Comparison of ENCODE assay signal across 18 mouse cellular contexts in the genomic region with DNA sequence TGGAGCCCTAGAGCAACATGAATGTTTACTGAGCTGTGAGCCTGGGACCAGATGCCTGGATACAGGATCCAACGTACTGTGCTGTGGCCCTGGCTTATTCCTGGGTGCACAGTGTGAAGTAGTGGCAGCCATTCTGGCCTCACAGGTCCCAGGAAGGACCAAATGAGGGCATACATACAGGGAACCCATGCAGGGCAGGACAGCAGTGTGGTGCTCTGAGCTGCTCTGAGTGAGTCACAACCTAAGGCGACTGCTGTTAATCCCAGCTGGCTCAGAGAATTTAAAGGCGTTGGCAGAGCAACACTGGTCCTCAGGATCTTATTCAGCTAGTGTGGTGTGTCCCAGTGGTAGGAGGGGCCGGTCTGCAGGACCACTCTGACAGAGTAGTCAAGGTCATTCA. TPM values are rescaled to one million over a fixed set of nuclear protein-coding genes. Genes with fewer than 3 reads are reported as not detected.
DNase-seq lines count a peak whose midpoint lies in the region; ATAC-seq and TF ChIP-seq lines count a peak whose summit lies in the region.
"Had no signal": no experiment of that assay in that cellular context is flagged by ENCODE, and none has a peak within 500 bp of the region (broad histone marks: within the 10 kb centered on the region; RNA-seq: fewer than 3 reads in every experiment).

No protein-coding gene starts in this region.

- no peak overlapping the region for H3K9ac ChIP-seq in forebrain, embryonic 16.5 days (replicated peaks; ENCODE audit: low read depth, low read length)
- no peak overlapping the region for H3K9ac ChIP-seq in forebrain, embryonic 11.5 days (ENCODE audit: low read length)
- H3K9ac ChIP-seq in hindbrain, embryonic 11.5 days (ENCODE audit: low read depth, low read length) = no peak overlapping the region
- H3K9ac ChIP-seq: embryonic facial prominence, embryonic 15.5 days; midbrain, embryonic 15.5 days had no signal

- H3K9me3 ChIP-seq in forebrain, embryonic 16.5 days (ENCODE audit: control insufficient read depth, low read length) = no peaks in the 10 kb centered on the region
- no peaks in the 10 kb centered on the region for H3K9me3 ChIP-seq in forebrain, embryonic 11.5 days (ENCODE audit: control insufficient read depth, low read length)
- H3K9me3 ChIP-seq in hindbrain, embryonic 10.5 days = no peaks in the 10 kb centered on the region
- H3K9me3 ChIP-seq in hindbrain, embryonic 11.5 days (ENCODE audit: control insufficient read depth, low read length) = no peaks in the 10 kb centered on the region
- H3K9me3 ChIP-seq: embryonic facial prominence, embryonic 15.5 days; midbrain, embryonic 15.5 days had no signal

- H3K36me3 ChIP-seq in forebrain, embryonic 16.5 days (ENCODE audit: control insufficient read depth, insufficient read depth) = no peaks in the 10 kb centered on the region
- H3K36me3 ChIP-seq in forebrain, embryonic 11.5 days (ENCODE audit: control insufficient read depth, insufficient read depth, low read length) = no peaks in the 10 kb centered on the region
- no peaks in the 10 kb centered on the region for H3K36me3 ChIP-seq in hindbrain, embryonic 10.5 days
- no peaks in the 10 kb centered on the region for H3K36me3 ChIP-seq in hindbrain, embryonic 11.5 days (ENCODE audit: control insufficient read depth, insufficient read depth, low read length)
- no peaks in the 10 kb centered on the region for H3K36me3 ChIP-seq in testis, adult 2 months (ENCODE audit: control insufficient read depth, insufficient read depth, low read length)
- H3K36me3 ChIP-seq: embryonic facial prominence, embryonic 15.5 days; midbrain, embryonic 15.5 days had no signal

- no peak overlapping the region for H3K27ac ChIP-seq in forebrain, embryonic 16.5 days (ENCODE audit: low read length)
- H3K27ac ChIP-seq in forebrain, embryonic 11.5 days (ENCODE audit: low read depth, low read length) = no peak overlapping the region
- 0 out of 2 replicates have a peak overlapping the region, but pooled peaks have one; percentile 13 for H3K27ac ChIP-seq in hindbrain, embryonic 10.5 days
- no peak overlapping the region for H3K27ac ChIP-seq in hindbrain, embryonic 11.5 days (ENCODE audit: low read depth, low read length)
- 0 out of 2 replicates have a peak overlapping the region, but pooled peaks have one; percentile 19 for H3K27ac ChIP-seq in testis, adult 2 months (ENCODE audit: control insufficient read depth, insufficient read depth, low read depth, low read length)
- H3K27ac ChIP-seq: embryonic facial prominence, embryonic 15.5 days had no signal

- no peak overlapping the region for H3K4me3 ChIP-seq in forebrain, embryonic 16.5 days (replicated peaks; ENCODE audit: low read length)
- no peak overlapping the region for H3K4me3 ChIP-seq in forebrain, embryonic 11.5 days (ENCODE audit: low read depth, low read length)
- no peak overlapping the region for H3K4me3 ChIP-seq in hindbrain, embryonic 10.5 days
- no peak overlapping the region for H3K4me3 ChIP-seq in hindbrain, embryonic 11.5 days (ENCODE audit: low read depth, low read length)
- H3K4me3 ChIP-seq in testis, adult 2 months (ENCODE audit: control insufficient read depth, low read depth, low read length) = no peak overlapping the region
- H3K4me3 ChIP-seq: embryonic facial prominence, embryonic 15.5 days; layer of hippocampus, adult 2 months; midbrain, embryonic 15.5 days; myocyte had no signal

- 48% methylated on average over 4 of the region's 4 CpGs for WGBS in forebrain, embryonic 16.5 days
- WGBS in forebrain, embryonic 11.5 days = 39% methylated on average over 4 of the region's 4 CpGs
- 58% methylated on average over 4 of the region's 4 CpGs for WGBS in hindbrain, embryonic 10.5 days
- 60% methylated on average over 4 of the region's 4 CpGs for WGBS in hindbrain, embryonic 11.5 days

- no peak for TF ChIP-seq CTCF in testis, adult 2 months (IDR thresholded peaks at IDR 0.05; ENCODE audit: control insufficient read depth, insufficient read depth, insufficient replicate concordance, low read depth, low read length)

- H3K27me3 ChIP-seq in forebrain, embryonic 16.5 days (replicated peaks; ENCODE audit: control insufficient read depth, insufficient read depth, low read length) = no peaks in the 10 kb centered on the region
- 0 out of 2 replicates have a peak, but pooled peaks cover 2% of the 10 kb centered on the region for H3K27me3 ChIP-seq in forebrain, embryonic 11.5 days (ENCODE audit: control insufficient read depth, insufficient read depth, low read length)
- H3K27me3 ChIP-seq in hindbrain, embryonic 10.5 days (ENCODE audit: insufficient read depth, poor library complexity, severe bottlenecking) = peaks cover 40% of the 10 kb centered on the region
- peaks cover 4% of the 10 kb centered on the region; the same call in 1 of the 2 replicates for H3K27me3 ChIP-seq in hindbrain, embryonic 11.5 days (ENCODE audit: control insufficient read depth, insufficient read depth, low read length)
- H3K27me3 ChIP-seq in testis, adult 2 months (ENCODE audit: control insufficient read depth, insufficient read depth, low read length) = no peaks in the 10 kb centered on the region
- H3K27me3 ChIP-seq: embryonic facial prominence, embryonic 15.5 days; midbrain, embryonic 15.5 days had no signal

- DNase-seq in forebrain, embryonic 11.5 days (ENCODE audit: low spot score) = no peak
- no peak for DNase-seq in hindbrain, embryonic 10.5 days (ENCODE audit: low spot score)
- no peak for DNase-seq in hindbrain, embryonic 11.5 days (ENCODE audit: low spot score)
- no peak for DNase-seq in testis, postnatal 10 days (ENCODE audit: low spot score)
- DNase-seq in spleen, postnatal 36 days (ENCODE audit: low spot score in 2 of 2) = no peak
- DNase-seq: kidney, adult 2 months; right cerebral cortex, postnatal 14 days; spleen, adult 18-20 months; thymus, postnatal 25 days had no signal

- TF ChIP-seq POLR2A in testis, adult 2 months (IDR thresholded peaks at IDR 0.05; ENCODE audit: control insufficient read depth, low read depth, low read length) = no peak

- ATAC-seq in forebrain, embryonic 16.5 days = 0 out of 2 replicates have a peak, but pooled peaks have one; percentile 1
- no peak for ATAC-seq in forebrain, embryonic 11.5 days (replicated peaks; ENCODE audit: low FRiP score)
- ATAC-seq in hindbrain, embryonic 11.5 days (ENCODE audit: low FRiP score) = no peak
- ATAC-seq in CD4-positive, CD25-positive, alpha-beta regulatory T cell, adult 4 months = no peak
- ATAC-seq: activated CD4-positive, CD25-positive, alpha-beta regulatory T cell, adult 4 months; inflammation-experienced regulatory T-cells, adult 6 months; midbrain, embryonic 15.5 days had no signal

- peaks cover 28% of the 10 kb centered on the region for H3K4me1 ChIP-seq in forebrain, embryonic 16.5 days (replicated peaks; ENCODE audit: control insufficient read depth, insufficient read depth, low read length)
- peaks cover 14% of the 10 kb centered on the region for H3K4me1 ChIP-seq in forebrain, embryonic 11.5 days (replicated peaks; ENCODE audit: control insufficient read depth, insufficient read depth, low read length)
- H3K4me1 ChIP-seq in hindbrain, embryonic 10.5 days (replicated peaks) = peaks cover 22% of the 10 kb centered on the region
- H3K4me1 ChIP-seq in hindbrain, embryonic 11.5 days (replicated peaks; ENCODE audit: control insufficient read depth, insufficient read depth, low read length) = peaks cover 3% of the 10 kb centered on the region; the same call in 1 of the 2 replicates
- H3K4me1 ChIP-seq in testis, adult 2 months (ENCODE audit: control insufficient read depth, insufficient read depth, low read length) = peaks cover 4% of the 10 kb centered on the region; the same call in 1 of the 2 replicates

- H3K4me2 ChIP-seq in forebrain, embryonic 16.5 days (ENCODE audit: low read length) = no peak overlapping the region
- no peak overlapping the region for H3K4me2 ChIP-seq in forebrain, embryonic 11.5 days (ENCODE audit: low read depth, low read length, severe bottlenecking)
- H3K4me2 ChIP-seq in hindbrain, embryonic 11.5 days (replicated peaks; ENCODE audit: low read depth, low read length) = no peak overlapping the region
- H3K4me2 ChIP-seq: embryonic facial prominence, embryonic 15.5 days; midbrain, embryonic 15.5 days had no signal

RNA-seq across cellular contexts. Expression of gene Inhbb, which starts 31.4 kb away (rescaled TPM):
- 5.9 and 7.4 TPM in 2 replicates for polyA plus RNA-seq in forebrain, embryonic 16.5 days (2015; fragmentation: Nextera tagmentation; extraction: Ambion mirVana)
- polyA plus RNA-seq in forebrain, embryonic 11.5 days (2014; fragmentation: Nextera tagmentation; extraction: Ambion mirVana) = 0.63 and 0.81 TPM in 2 replicates
- polyA plus RNA-seq in hindbrain, embryonic 10.5 days (2016; fragmentation: Nextera tagmentation; extraction: Ambion mirVana) = 0.14 and 0.31 TPM in 2 replicates
- 0.32 and 1.0 TPM in 2 replicates for polyA plus RNA-seq in hindbrain, embryonic 11.5 days (2014; fragmentation: Nextera tagmentation; extraction: Ambion mirVana)
- 7.3 and 8.8 TPM in 2 replicates for polyA plus RNA-seq in testis, adult 2 months (2012; rRNA removed)
- not detected for polyA plus RNA-seq in CD4-positive, CD25-positive, alpha-beta regulatory T cell, adult 4 months (2017; shearing (Covaris generic))
- polyA plus RNA-seq: activated CD4-positive, CD25-positive, alpha-beta regulatory T cell, adult 4 months; inflammation-experienced regulatory T-cells, adult 6 months had no signal

Comparison
In these comparisons a context has a peak if more than half of its experiments do, and no peak if none do; other contexts are left out.
1. H3K27ac ChIP-seq: peak in hindbrain, embryonic 10.5 days (single experiment) and testis, adult 2 months (single experiment); none in forebrain, embryonic 16.5 days (single experiment), forebrain, embryonic 11.5 days (single experiment) and hindbrain, embryonic 11.5 days (single experiment).